Mouse (Mus musculus) lung, embryonic 14.5 days (tissue): ENCODE results near the gene Cpxm2. TPM values are rescaled to one million over a fixed set of nuclear protein-coding genes. Genes with fewer than 3 reads are reported as not detected.

ENCODE experiments used
- ATAC-seq: fragments of 200-750 bp; cut with Nextera tagmentation; 2 replicates; pipeline ENCODE4 v1.8.0; 2017; ENCODE audit warnings: mild to moderate bottlenecking, moderate TSS enrichment, moderate library complexity; ENCODE audit not compliant: insufficient read depth
- DNase-seq: peaks from one replicate; pipeline ENCODE4 v3.0.0-alpha.2; 2015
- H3K27ac ChIP-seq: fragments of 300-500 bp; sonication (generic); 2 replicates; pipeline ENCODE4 v1.5.1; 2014; ENCODE audit warnings: low read depth, mild to moderate bottlenecking, moderate library complexity
- H3K27me3 ChIP-seq: fragments of 300-500 bp; sonication (generic); 2 replicates; pipeline ENCODE4 v1.6.1; 2014; ENCODE audit warnings: low read length, control low read depth; ENCODE audit not compliant: insufficient read depth
- H3K36me3 ChIP-seq: fragments of 300-500 bp; sonication (generic); 2 replicates; pipeline ENCODE4 v1.6.1; 2014; ENCODE audit warnings: control low read depth; ENCODE audit not compliant: insufficient read depth
- H3K4me1 ChIP-seq: fragments of 300-500 bp; sonication (generic); 2 replicates; pipeline ENCODE4 v1.6.1; 2014; ENCODE audit warnings: antibody characterized with exemption, control low read depth; ENCODE audit not compliant: insufficient read depth
- H3K4me2 ChIP-seq: fragments of 300-500 bp; sonication (generic); 2 replicates; pipeline ENCODE4 v1.6.1; 2014; ENCODE audit warnings: mild to moderate bottlenecking
- H3K4me3 ChIP-seq: fragments of 300-500 bp; sonication (generic); 2 replicates; pipeline ENCODE4 v1.5.1; 2014; ENCODE audit warnings: low read depth, low read length
- H3K9ac ChIP-seq: fragments of 300-500 bp; sonication (generic); 2 replicates; pipeline ENCODE4 v1.6.1; 2014
- H3K9me3 ChIP-seq: fragments of 300-500 bp; sonication (generic); 2 replicates; pipeline ENCODE4 v1.6.1; 2016; ENCODE audit warnings: low read depth, low read length, control low read depth
- CTCF ChIP-seq: IDR thresholded peaks from 2 replicates; pipeline ENCODE4 v1.5.1; 2016; ENCODE audit warnings: antibody characterized with exemption, low read depth
- WGBS: fragments of 180-500 bp; shearing (Covaris S2); extraction: QIAGEN DNeasy Blood & Tissue Kit; methylation state at CpG from one replicate; pipeline ENCODE4 v1.1.7; 2014; 5-methylcytosine and 5-hydroxymethylcytosine counted together
- polyA plus RNA-seq: library from polyadenylated mRNA; unstranded; fragments of >200 nt; fragmentation: Nextera tagmentation; extraction: Ambion mirVana; gene quantifications from 2 replicates; pipeline ENCODE4 v1.2.1, GENCODE M21; 2014

The Cpxm2 gene
- polyA plus RNA-seq, 1 experiment from 2014 or later, result 0.50 TPM

GRCm38 (mm10) chr7:132070877-132071625, 83.5 kb downstream of the Cpxm2 start:
- no peak for ATAC-seq
- H3K4me2 ChIP-seq, result no peak overlapping the region
- 75% methylated on average over 6 of the region's 6 CpGs for whole genome bisulfite sequencing

GRCm38 (mm10) chr7:132067951-132068350, 86.6 kb downstream of the Cpxm2 start:
- DNase-seq (no peak), ATAC-seq (no peak)
- Histone ChIP-seq H3K27me3 (no peaks in the 10 kb centered on the region), H3K27ac (no peak overlapping the region), H3K4me3 (no peak overlapping the region), H3K9me3 (no peaks in the 10 kb centered on the region), H3K9ac (no peak overlapping the region), H3K36me3 (no peaks in the 10 kb centered on the region), H3K4me2 (no peak overlapping the region), H3K4me1 (no peaks in the 10 kb centered on the region)
- 62% methylated on average over 5 of the region's 5 CpGs for WGBS
- TF ChIP-seq CTCF, result no peak

More at GRCm38 (mm10) chr7:132070877-132071625, 83.5 kb downstream of the Cpxm2 start:
- H3K4me3 ChIP-seq, result no peak overlapping the region
- H3K9me3 ChIP-seq, result no peaks in the 10 kb centered on the region
- no peak for DNase-seq
- H3K27ac ChIP-seq, result no peak overlapping the region
- H3K36me3 ChIP-seq, result no peaks in the 10 kb centered on the region
- H3K4me1 ChIP-seq, result no peaks in the 10 kb centered on the region
- no peak overlapping the region for H3K9ac ChIP-seq
- no peak for TF ChIP-seq CTCF
- H3K27me3 ChIP-seq, result no peaks in the 10 kb centered on the region

GRCm38 (mm10) chr7:132067511-132067910, 87.0 kb downstream of the Cpxm2 start:
- no peak for DNase-seq

GRCm38 (mm10) chr7:132060116-132060515, 94.4 kb downstream of the Cpxm2 start:
- no peak for TF ChIP-seq CTCF
- no peaks in the 10 kb centered on the region for H3K9me3 ChIP-seq
- H3K4me1 ChIP-seq, result no peaks in the 10 kb centered on the region
- 60% methylated on average over 7 of the region's 7 CpGs for WGBS
- H3K4me2 ChIP-seq, result no peak overlapping the region
- H3K4me3 ChIP-seq, result no peak overlapping the region
- H3K27ac ChIP-seq, result no peak overlapping the region
- H3K36me3 ChIP-seq, result no peaks in the 10 kb centered on the region
- ATAC-seq, result no peak
- peak; percentile 55 for DNase-seq
- no peak overlapping the region for H3K9ac ChIP-seq
- no peaks in the 10 kb centered on the region for H3K27me3 ChIP-seq

More at GRCm38 (mm10) chr7:132067511-132067910, 87.0 kb downstream of the Cpxm2 start:
- Histone ChIP-seq H3K27ac (no peak overlapping the region), H3K27me3 (no peaks in the 10 kb centered on the region), H3K36me3 (no peaks in the 10 kb centered on the region), H3K4me3 (no peak overlapping the region), H3K4me1 (no peaks in the 10 kb centered on the region), H3K9ac (no peak overlapping the region), H3K9me3 (no peaks in the 10 kb centered on the region), H3K4me2 (no peak overlapping the region)
- 71% methylated on average over 5 of the region's 5 CpGs for WGBS
- TF ChIP-seq CTCF, result no peak
- no peak for ATAC-seq

- whole genome bisulfite sequencing, result 76% methylated on average over 7 of the region's 7 CpGs
- TF ChIP-seq CTCF, result no peak
These were observed 98.0 kb downstream of the Cpxm2 start for GRCm38 (mm10) chr7:132056565-132056964.

GRCm38 (mm10) chr7:132046662-132047061, 107.9 kb downstream of the Cpxm2 start:
- Histone ChIP-seq H3K9ac (no peak overlapping the region), H3K4me3 (no peak overlapping the region), H3K9me3 (no peaks in the 10 kb centered on the region), H3K27ac (no peak overlapping the region), H3K4me1 (no peaks in the 10 kb centered on the region), H3K36me3 (no peaks in the 10 kb centered on the region), H3K27me3 (no peaks in the 10 kb centered on the region), H3K4me2 (no peak overlapping the region)
- 50% methylated on average over 4 of the region's 4 CpGs for WGBS
- ATAC-seq, result no peak
- TF ChIP-seq CTCF, result no peak
- no peak for DNase-seq

More at GRCm38 (mm10) chr7:132056565-132056964, 98.0 kb downstream of the Cpxm2 start:
- DNase-seq (no peak), ATAC-seq (no peak)
- Histone ChIP-seq H3K9ac (no peak overlapping the region), H3K4me3 (no peak overlapping the region), H3K27ac (no peak overlapping the region), H3K4me2 (no peak overlapping the region), H3K9me3 (no peaks in the 10 kb centered on the region), H3K36me3 (no peaks in the 10 kb centered on the region), H3K27me3 (no peaks in the 10 kb centered on the region), H3K4me1 (no peaks in the 10 kb centered on the region)

- Histone ChIP-seq H3K36me3 (no peaks in the 10 kb centered on the region), H3K27me3 (no peaks in the 10 kb centered on the region), H3K4me2 (no peak overlapping the region), H3K27ac (no peak overlapping the region), H3K9ac (no peak overlapping the region), H3K9me3 (no peaks in the 10 kb centered on the region), H3K4me3 (no peak overlapping the region), H3K4me1 (no peaks in the 10 kb centered on the region)
- DNase-seq (no peak), ATAC-seq (no peak)
- WGBS, result 57% methylated on average over 6 of the region's 6 CpGs
- no peak for TF ChIP-seq CTCF
These were observed 122.5 kb downstream of the Cpxm2 start for GRCm38 (mm10) chr7:132031940-132032531.
